Mouse (Mus musculus): ENCODE measurements around the gene Fgf8. TPM values are rescaled to one million over a fixed set of nuclear protein-coding genes. Genes with fewer than 3 reads are reported as not detected.

The Fgf8 gene
- polyA plus RNA-seq, 1 experiment: not detected

DNA sequence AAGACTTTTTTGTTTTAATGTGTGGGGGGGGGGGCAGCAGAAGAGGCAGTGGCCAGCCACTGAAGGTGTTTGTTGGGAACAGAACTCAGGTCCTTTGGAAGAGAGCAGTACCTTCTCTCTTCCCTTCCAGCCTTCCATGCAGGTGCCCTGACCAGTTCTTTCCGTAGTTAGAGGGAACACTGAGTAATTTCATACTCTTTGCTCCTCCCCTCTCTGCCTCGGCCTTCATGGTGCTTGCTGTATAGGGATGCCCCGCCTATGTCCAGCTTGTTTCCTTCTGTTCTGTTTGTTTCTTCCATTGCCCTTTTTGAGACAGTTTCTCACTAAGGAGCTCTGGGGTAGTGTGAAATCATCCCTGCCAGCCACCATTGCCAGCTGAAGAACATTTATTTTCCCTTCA is 42.8 kb upstream of the Fgf8 start:
- Histone ChIP-seq H3K36me3 (ENCODE audit: control insufficient read depth, insufficient read depth, low read length) (no peaks in the 10 kb centered on the region), H3K27ac (ENCODE audit: insufficient read depth, low read depth, low read length) (no peak overlapping the region), H3K4me3 (ENCODE audit: insufficient read depth, low read depth, low read length) (no peak overlapping the region), H3K27me3 (replicated peaks; ENCODE audit: control insufficient read depth, insufficient read depth, low read length) (no peaks in the 10 kb centered on the region), H3K4me1 (ENCODE audit: control insufficient read depth, insufficient read depth, low read length) (peaks cover 15% of the 10 kb centered on the region)
- TF ChIP-seq CTCF (conservative IDR thresholded peaks at IDR 0.05; ENCODE audit: insufficient read depth, insufficient read length, low read depth, low read length) (no peak), POLR2A (IDR thresholded peaks at IDR 0.05; ENCODE audit: low read depth, low read length) (no peak)
- no peak for DNase-seq
- WGBS: 59% methylated on average over 3 of the region's 3 CpGs

DNA sequence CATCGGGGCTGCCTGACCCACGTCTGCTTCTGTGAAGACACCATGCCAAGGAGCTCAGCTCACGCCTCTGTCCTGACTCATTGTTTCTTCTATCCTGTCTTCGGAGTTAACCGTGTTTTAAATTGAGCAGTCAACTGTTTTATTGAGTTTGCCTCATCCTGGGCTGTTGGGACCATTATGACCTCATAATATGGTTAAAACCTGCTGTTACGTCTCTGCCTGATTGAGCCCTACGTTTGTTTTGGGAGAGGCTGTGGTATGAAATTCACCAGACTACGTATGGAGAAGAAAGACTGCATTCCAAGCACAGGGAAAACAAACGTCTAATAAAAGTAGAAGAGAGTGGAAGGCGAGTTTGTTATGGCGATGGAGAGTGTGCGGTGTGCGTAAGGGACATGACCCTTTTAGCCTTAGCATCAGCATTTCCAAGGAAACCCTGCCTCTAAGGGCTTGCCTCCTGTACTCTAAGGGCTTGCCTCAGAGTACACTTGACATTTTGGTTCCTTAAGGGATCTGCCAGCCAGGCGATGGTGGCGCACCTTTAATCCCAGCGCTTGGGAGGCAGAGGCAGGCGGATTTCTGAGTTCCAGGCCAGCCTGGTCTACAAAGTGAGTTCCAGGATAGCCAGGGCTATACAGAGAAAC is 41.3 kb upstream of the Fgf8 start:
- DNase-seq: peak; percentile 11
- Histone ChIP-seq H3K27ac (ENCODE audit: insufficient read depth, low read depth, low read length) (peak overlapping the region; percentile 81), H3K4me3 (ENCODE audit: insufficient read depth, low read depth, low read length) (peak overlapping the region; percentile 61), H3K27me3 (replicated peaks; ENCODE audit: control insufficient read depth, insufficient read depth, low read length) (no peaks in the 10 kb centered on the region), H3K4me1 (ENCODE audit: control insufficient read depth, insufficient read depth, low read length) (peaks cover 19% of the 10 kb centered on the region), H3K36me3 (ENCODE audit: control insufficient read depth, insufficient read depth, low read length) (no peaks in the 10 kb centered on the region)
- TF ChIP-seq POLR2A (IDR thresholded peaks at IDR 0.05; ENCODE audit: low read depth, low read length) (no peak), CTCF (conservative IDR thresholded peaks at IDR 0.05; ENCODE audit: insufficient read depth, insufficient read length, low read depth, low read length) (no peak)
- WGBS: 28% methylated on average over 17 of the region's 17 CpGs

DNA sequence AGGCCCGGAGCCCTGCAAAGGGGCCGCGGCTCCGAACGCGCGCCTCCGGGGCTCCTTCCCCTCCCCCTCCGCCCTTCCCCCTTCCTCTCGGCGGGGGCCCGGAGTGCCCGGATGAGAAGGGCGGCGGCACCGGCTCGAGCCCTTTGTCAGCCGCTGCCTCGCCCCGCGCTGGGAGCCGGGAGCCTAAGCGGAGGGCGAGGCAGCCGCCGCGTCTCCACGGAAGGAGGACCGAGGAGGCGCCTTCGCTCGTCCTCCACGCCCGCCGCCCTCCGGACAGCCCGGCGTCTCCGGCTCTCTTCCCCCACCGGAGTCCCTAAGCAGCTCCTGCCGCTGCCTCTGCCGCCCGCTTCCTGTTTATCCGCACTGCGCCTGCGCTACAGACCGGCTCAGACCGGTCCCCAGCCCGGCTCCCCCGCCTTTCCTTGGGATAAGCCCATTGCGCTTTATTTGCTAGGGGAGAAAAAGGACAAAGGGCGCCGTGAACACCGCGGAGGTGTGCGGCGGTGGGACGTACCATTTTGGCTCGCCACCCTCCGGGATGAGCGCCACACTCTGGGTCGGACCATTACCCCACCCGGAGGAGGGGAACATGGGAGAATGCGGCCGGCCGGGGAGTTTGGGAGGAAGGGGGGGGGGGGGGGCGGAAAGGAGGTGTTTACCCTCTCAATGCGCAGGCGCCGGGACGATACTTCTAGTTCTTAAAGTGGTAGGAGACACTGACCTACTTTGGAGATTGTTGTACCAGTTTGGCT is 40.6 kb upstream of the Fgf8 start, which contains the start of gene Mgea5:
TSS of gene Mgea5 (minus strand) at position 657 of the 752 bp plus-strand sequence.
- Histone ChIP-seq H3K27ac (ENCODE audit: insufficient read depth, low read depth, low read length) (peak within 1 kb of the TSS; percentile 94), H3K27me3 (replicated peaks; ENCODE audit: control insufficient read depth, insufficient read depth, low read length) (no peaks in the 10 kb centered on the region), H3K4me1 (ENCODE audit: control insufficient read depth, insufficient read depth, low read length) (peaks cover 19% of the 10 kb centered on the region), H3K4me3 (ENCODE audit: insufficient read depth, low read depth, low read length) (peak within 1 kb of the TSS; percentile 81), H3K36me3 (ENCODE audit: control insufficient read depth, insufficient read depth, low read length) (peaks cover under 1% of the 10 kb centered on the region)
- under 1% methylated on average over 66 of the region's 71 CpGs for WGBS
- TF ChIP-seq CTCF (conservative IDR thresholded peaks at IDR 0.05; ENCODE audit: insufficient read depth, insufficient read length, low read depth, low read length) (no peak), POLR2A (IDR thresholded peaks at IDR 0.05; ENCODE audit: low read depth, low read length) (peak; percentile 80)
- DNase-seq: peak; percentile 99

DNA sequence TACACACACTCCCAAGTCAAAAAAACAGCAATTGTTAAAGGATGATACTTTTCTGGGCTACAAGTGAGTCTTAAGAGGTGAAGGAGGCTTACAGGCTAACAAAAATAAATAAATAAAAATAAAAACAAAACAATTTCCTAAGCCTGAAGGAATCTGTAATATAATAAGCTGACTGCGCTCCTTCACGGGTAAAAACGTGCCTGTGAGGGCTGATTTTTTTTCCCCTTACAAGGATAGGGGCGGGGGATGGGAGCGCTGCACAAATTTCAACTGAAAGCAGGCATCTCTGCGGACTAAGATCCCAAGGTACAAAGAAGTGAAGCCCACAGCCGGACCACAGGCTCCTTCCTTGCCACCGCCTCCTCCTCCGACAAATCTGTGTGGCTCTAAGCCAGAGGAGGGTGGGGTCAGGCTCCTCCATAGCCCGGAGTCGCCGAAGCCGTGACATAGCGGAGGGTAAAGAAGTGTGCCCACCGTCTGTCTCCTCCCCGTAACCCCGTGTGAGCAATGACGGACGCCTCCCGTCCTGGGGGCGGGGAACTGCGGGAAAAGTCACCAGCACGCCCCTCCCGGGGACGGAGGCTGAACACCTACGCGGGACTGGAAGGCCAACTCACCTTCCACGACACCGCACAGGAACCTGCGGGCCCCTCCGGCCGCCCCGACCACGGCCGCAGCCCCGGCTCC is 39.7 kb upstream of the Fgf8 start:
- Histone ChIP-seq H3K4me1 (ENCODE audit: control insufficient read depth, insufficient read depth, low read length) (peaks cover 19% of the 10 kb centered on the region), H3K27ac (ENCODE audit: insufficient read depth, low read depth, low read length) (peak overlapping the region; percentile 94), H3K36me3 (ENCODE audit: control insufficient read depth, insufficient read depth, low read length) (peaks cover 2% of the 10 kb centered on the region), H3K4me3 (ENCODE audit: insufficient read depth, low read depth, low read length) (peak overlapping the region; percentile 81), H3K27me3 (replicated peaks; ENCODE audit: control insufficient read depth, insufficient read depth, low read length) (no peaks in the 10 kb centered on the region)
- TF ChIP-seq POLR2A (IDR thresholded peaks at IDR 0.05; ENCODE audit: low read depth, low read length) (no peak), CTCF (conservative IDR thresholded peaks at IDR 0.05; ENCODE audit: insufficient read depth, insufficient read length, low read depth, low read length) (no peak)
- peak; percentile 86 for DNase-seq
- under 1% methylated on average over 36 of the region's 36 CpGs for WGBS

DNA sequence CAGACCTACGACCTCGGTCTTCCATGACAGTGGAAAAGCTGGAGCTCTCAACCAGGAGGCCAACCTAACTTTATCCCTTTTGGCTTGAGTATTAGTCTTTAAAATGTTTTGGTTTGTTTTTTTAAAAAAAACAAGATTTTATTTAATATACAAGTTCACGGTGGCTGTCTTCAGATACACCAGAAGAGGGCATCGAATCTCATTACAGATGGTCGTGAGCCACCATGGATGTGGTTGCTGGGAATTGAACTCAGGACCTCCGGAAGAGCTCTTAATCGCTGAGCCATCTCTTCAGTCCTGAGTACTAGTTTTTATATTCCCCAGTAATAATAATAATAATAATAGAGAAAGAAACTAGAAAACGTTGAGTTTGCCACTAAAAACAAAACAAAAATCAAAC is 39.0 kb upstream of the Fgf8 start:
- Histone ChIP-seq H3K4me3 (ENCODE audit: insufficient read depth, low read depth, low read length) (peak overlapping the region; percentile 19; the same call in 1 of the 2 replicates), H3K27ac (ENCODE audit: insufficient read depth, low read depth, low read length) (no peak overlapping the region), H3K36me3 (ENCODE audit: control insufficient read depth, insufficient read depth, low read length) (peaks cover 5% of the 10 kb centered on the region), H3K27me3 (replicated peaks; ENCODE audit: control insufficient read depth, insufficient read depth, low read length) (no peaks in the 10 kb centered on the region), H3K4me1 (ENCODE audit: control insufficient read depth, insufficient read depth, low read length) (peaks cover 19% of the 10 kb centered on the region)
- TF ChIP-seq CTCF (conservative IDR thresholded peaks at IDR 0.05; ENCODE audit: insufficient read depth, insufficient read length, low read depth, low read length): no peak
- no peak for TF ChIP-seq POLR2A (IDR thresholded peaks at IDR 0.05; ENCODE audit: low read depth, low read length)
- DNase-seq: no peak
- 33% methylated on average over 8 of the region's 8 CpGs for WGBS

DNA sequence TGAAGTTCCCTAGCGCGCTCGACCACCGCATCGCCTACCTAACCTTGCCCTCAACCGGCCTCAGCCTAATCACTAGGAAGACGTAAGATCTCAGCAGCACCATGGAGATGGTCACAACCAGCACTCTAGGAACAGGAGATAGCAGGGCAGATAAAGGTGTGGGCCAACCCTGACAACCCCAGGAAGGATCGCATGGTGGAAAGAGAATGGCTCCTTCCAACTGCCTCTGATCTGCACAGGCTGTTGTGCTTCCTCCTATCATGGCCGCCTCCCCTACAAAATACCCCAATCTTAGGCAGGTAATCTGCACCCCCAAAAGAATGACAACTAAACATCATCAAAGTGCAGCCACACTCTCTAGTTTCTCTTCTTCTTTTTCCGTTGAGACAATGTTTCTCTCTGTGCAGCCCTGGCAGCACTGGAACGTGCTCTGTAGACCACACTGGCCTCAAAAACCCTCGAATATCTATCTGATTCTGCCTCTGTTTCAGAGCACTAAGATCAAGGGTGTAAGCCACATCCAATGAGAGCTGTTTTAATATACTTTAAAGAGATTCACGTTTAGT is 37.7 kb upstream of the Fgf8 start:
- Histone ChIP-seq H3K36me3 (ENCODE audit: control insufficient read depth, insufficient read depth, low read length) (peaks cover 8% of the 10 kb centered on the region), H3K4me3 (ENCODE audit: insufficient read depth, low read depth, low read length) (no peak overlapping the region), H3K27ac (ENCODE audit: insufficient read depth, low read depth, low read length) (no peak overlapping the region), H3K4me1 (ENCODE audit: control insufficient read depth, insufficient read depth, low read length) (peaks cover 19% of the 10 kb centered on the region), H3K27me3 (replicated peaks; ENCODE audit: control insufficient read depth, insufficient read depth, low read length) (no peaks in the 10 kb centered on the region)
- TF ChIP-seq CTCF (conservative IDR thresholded peaks at IDR 0.05; ENCODE audit: insufficient read depth, insufficient read length, low read depth, low read length): no peak
- TF ChIP-seq POLR2A (IDR thresholded peaks at IDR 0.05; ENCODE audit: low read depth, low read length): no peak
- WGBS: 62% methylated on average over 13 of the region's 13 CpGs
- no peak for DNase-seq

Measured in kidney, adult 2 months (tissue).